Mouse (Mus musculus): ENCODE data around the gene Tspear.

- TF ChIP-seq POLR2A (IDR thresholded peaks at IDR 0.05; ENCODE audit: borderline replicate concordance, low read depth, low read length) (no peak), CTCF (IDR thresholded peaks at IDR 0.05; ENCODE audit: low read depth, low read length) (no peak)
These were observed 14.8 kb upstream of the Tspear start for GRCm38 (mm10) chr10:77671519-77671918.
